9 mouse cellular contexts compared by ENCODE assay signal in genomic region chr10:127748847-127749612, GRCm38 (mm10). TPM values are rescaled to one million over a fixed set of nuclear protein-coding genes. Genes with fewer than 3 reads are reported as not detected.
DNase-seq lines count a peak whose midpoint lies in the region; ATAC-seq lines count a peak whose summit lies in the region.
"Had no signal": no experiment of that assay in that cellular context is flagged by ENCODE, and none has a peak within 500 bp of the region (broad histone marks: within the 10 kb centered on the region; RNA-seq: fewer than 3 reads in every experiment).

No protein-coding gene starts in this region.

- no peak overlapping the region for H3K4me3 ChIP-seq in embryonic facial prominence, embryonic 13.5 days
- no peak overlapping the region for H3K4me3 ChIP-seq in intestine, embryonic 16.5 days (ENCODE audit: low read length)
- H3K4me3 ChIP-seq in liver, embryonic 16.5 days (ENCODE audit: low read depth, low read length) = peak overlapping the region; percentile 23

- H3K4me2 ChIP-seq in embryonic facial prominence, embryonic 13.5 days = 0 out of 2 replicates have a peak overlapping the region, but pooled peaks have one; percentile 41
- H3K4me2 ChIP-seq in intestine, embryonic 16.5 days (ENCODE audit: low read depth, low read length) = peak overlapping the region; percentile 22
- H3K4me2 ChIP-seq in liver, embryonic 16.5 days (ENCODE audit: low read depth, low read length) = peak overlapping the region; percentile 29

- DNase-seq in adrenal gland, adult 2 months = peak; percentile 87
- DNase-seq in yolk sac, embryonic 10.5 days (ENCODE audit: low spot score) = peak; percentile 72
- DNase-seq in layer of hippocampus, postnatal 14 days (ENCODE audit: low spot score in 2 of 2) = no peak

- 7% methylated on average over 8 of the region's 8 CpGs for WGBS in embryonic facial prominence, embryonic 13.5 days
- 12% methylated on average over 8 of the region's 8 CpGs for WGBS in intestine, embryonic 16.5 days
- WGBS in liver, embryonic 16.5 days (ENCODE audit: insufficient replicate concordance) = 7% methylated on average over 8 of the region's 8 CpGs

- H3K27ac ChIP-seq in embryonic facial prominence, embryonic 13.5 days = no peak overlapping the region
- no peak overlapping the region for H3K27ac ChIP-seq in intestine, embryonic 16.5 days (ENCODE audit: low read length)
- H3K27ac ChIP-seq in liver, embryonic 16.5 days (ENCODE audit: low read length) = peak overlapping the region; percentile 73

- no peaks in the 10 kb centered on the region for H3K27me3 ChIP-seq in embryonic facial prominence, embryonic 13.5 days
- no peaks in the 10 kb centered on the region for H3K27me3 ChIP-seq in intestine, embryonic 16.5 days (replicated peaks; ENCODE audit: control insufficient read depth, insufficient read depth, low read length)
- H3K27me3 ChIP-seq in liver, embryonic 16.5 days (ENCODE audit: control insufficient read depth, insufficient read depth, low read depth, low read length) = no peaks in the 10 kb centered on the region

- ATAC-seq in embryonic facial prominence, embryonic 13.5 days (ENCODE audit: insufficient number of reproducible peaks, insufficient read depth, low FRiP score, low TSS enrichment, low read depth) = no peak
- ATAC-seq in intestine, embryonic 16.5 days = peak; percentile 62
- ATAC-seq in liver, embryonic 16.5 days (ENCODE audit: low read depth) = peak; percentile 76
- no peak for ATAC-seq in CD4-positive, CD25-positive, alpha-beta regulatory T cell, adult 4 months
- ATAC-seq in cerebellum, adult (ENCODE audit: insufficient number of reproducible peaks, low FRiP score, low TSS enrichment) = no peak

- H3K9ac ChIP-seq in embryonic facial prominence, embryonic 13.5 days = no peak overlapping the region
- no peak overlapping the region; the same call in 1 of the 2 replicates for H3K9ac ChIP-seq in intestine, embryonic 16.5 days (ENCODE audit: low read depth, low read length)
- no peak overlapping the region for H3K9ac ChIP-seq in liver, embryonic 16.5 days (ENCODE audit: low read depth, low read length)

- peaks cover 14% of the 10 kb centered on the region for H3K4me1 ChIP-seq in embryonic facial prominence, embryonic 13.5 days
- peaks cover 11% of the 10 kb centered on the region for H3K4me1 ChIP-seq in intestine, embryonic 16.5 days (ENCODE audit: control insufficient read depth, insufficient read depth, low read length)
- peaks cover 3% of the 10 kb centered on the region for H3K4me1 ChIP-seq in liver, embryonic 16.5 days (ENCODE audit: control insufficient read depth, low read depth, low read length)

- no peaks in the 10 kb centered on the region for H3K9me3 ChIP-seq in embryonic facial prominence, embryonic 13.5 days
- no peaks in the 10 kb centered on the region for H3K9me3 ChIP-seq in intestine, embryonic 16.5 days (ENCODE audit: control insufficient read depth, low read length)
- H3K9me3 ChIP-seq in liver, embryonic 16.5 days (replicated peaks; ENCODE audit: control insufficient read depth, low read length) = no peaks in the 10 kb centered on the region

- H3K36me3 ChIP-seq in embryonic facial prominence, embryonic 13.5 days = peaks cover 36% of the 10 kb centered on the region
- peaks cover 10% of the 10 kb centered on the region for H3K36me3 ChIP-seq in intestine, embryonic 16.5 days (ENCODE audit: control insufficient read depth, insufficient read depth, low read length)
- peaks cover 9% of the 10 kb centered on the region for H3K36me3 ChIP-seq in liver, embryonic 16.5 days (ENCODE audit: control insufficient read depth, insufficient read depth)

RNA-seq across cellular contexts. Expression of gene Gpr182, which starts 2.5 kb away (rescaled TPM):
- 1 to 10 TPM; 8.2 to 8.5 TPM for total RNA-seq in adrenal gland, adult 2 months (2021)
- 18.5 and 21.0 TPM in 2 replicates for polyA plus RNA-seq in adrenal gland, adult 2 months (2012; rRNA removed)
- polyA plus RNA-seq in embryonic facial prominence, embryonic 13.5 days (2015; fragmentation: Nextera tagmentation; extraction: Ambion mirVana) = 0.90 and 1.2 TPM in 2 replicates
- polyA plus RNA-seq in intestine, embryonic 16.5 days (2015; fragmentation: Nextera tagmentation; extraction: Ambion mirVana) = 2.1 and 2.2 TPM in 2 replicates
- 13.4 and 15.6 TPM in 2 replicates for polyA plus RNA-seq in liver, embryonic 16.5 days (2015; fragmentation: Nextera tagmentation; extraction: Ambion mirVana)
- polyA plus RNA-seq in CD4-positive, CD25-positive, alpha-beta regulatory T cell, adult 4 months (2017; shearing (Covaris generic)) = under 1 TPM in 1 of 2 experiments, not detected in 1; 0.29 TPM
- 1 to 10 TPM; 1.6 TPM for total RNA-seq in layer of hippocampus, postnatal 14 days (2021)

RNA-seq across cellular contexts. Expression of gene Zbtb39, which starts 9.7 kb away (rescaled TPM):
- 10 to 100 TPM; 11.0 to 11.8 TPM for total RNA-seq in adrenal gland, adult 2 months (2021)
- polyA plus RNA-seq in adrenal gland, adult 2 months (2012; rRNA removed) = 5.6 and 5.8 TPM in 2 replicates
- polyA plus RNA-seq in embryonic facial prominence, embryonic 13.5 days (2015; fragmentation: Nextera tagmentation; extraction: Ambion mirVana) = 3.7 TPM in 2 replicates
- 1.6 TPM in 2 replicates for polyA plus RNA-seq in intestine, embryonic 16.5 days (2015; fragmentation: Nextera tagmentation; extraction: Ambion mirVana)
- polyA plus RNA-seq in liver, embryonic 16.5 days (2015; fragmentation: Nextera tagmentation; extraction: Ambion mirVana) = 0.69 and 0.70 TPM in 2 replicates
- under 1 TPM; 0.57 to 0.81 TPM for polyA plus RNA-seq in CD4-positive, CD25-positive, alpha-beta regulatory T cell, adult 4 months (2017; shearing (Covaris generic))
- total RNA-seq in layer of hippocampus, postnatal 14 days (2021) = 1 to 10 TPM; 9.1 to 9.5 TPM

RNA-seq across cellular contexts. Expression of gene Rdh1, which starts 10.5 kb away (rescaled TPM):
- total RNA-seq in adrenal gland, adult 2 months (2021) = 1 to 10 TPM in 1 of 2 experiments, under 1 TPM in 1; 0.41 to 1.5 TPM
- 0.98 and 1.4 TPM in 2 replicates for polyA plus RNA-seq in adrenal gland, adult 2 months (2012; rRNA removed)
- polyA plus RNA-seq in embryonic facial prominence, embryonic 13.5 days (2015; fragmentation: Nextera tagmentation; extraction: Ambion mirVana) = 0.06 TPM in 1 of 2 replicates, not detected in the other
- polyA plus RNA-seq in intestine, embryonic 16.5 days (2015; fragmentation: Nextera tagmentation; extraction: Ambion mirVana) = 0.05 TPM in 2 replicates
- 0.12 and 0.20 TPM in 2 replicates for polyA plus RNA-seq in liver, embryonic 16.5 days (2015; fragmentation: Nextera tagmentation; extraction: Ambion mirVana)
- polyA plus RNA-seq in CD4-positive, CD25-positive, alpha-beta regulatory T cell, adult 4 months (2017; shearing (Covaris generic)) = under 1 TPM in 1 of 2 experiments, not detected in 1; 0.27 TPM
- under 1 TPM; 0.09 to 0.24 TPM for total RNA-seq in layer of hippocampus, postnatal 14 days (2021)
- polyA plus RNA-seq: limb, embryonic 11.5 days had no signal

RNA-seq across cellular contexts. Expression of gene Rdh16f1, which starts 10.6 kb away (rescaled TPM):
- total RNA-seq in adrenal gland, adult 2 months (2021) = 1 to 10 TPM; 1.1 to 2.9 TPM
- 1.5 TPM in 2 replicates for polyA plus RNA-seq in adrenal gland, adult 2 months (2012; rRNA removed)
- polyA plus RNA-seq in embryonic facial prominence, embryonic 13.5 days (2015; fragmentation: Nextera tagmentation; extraction: Ambion mirVana) = not detected in 2 replicates
- polyA plus RNA-seq in intestine, embryonic 16.5 days (2015; fragmentation: Nextera tagmentation; extraction: Ambion mirVana) = 0.17 TPM in 1 of 2 replicates, not detected in the other
- 0.14 and 0.25 TPM in 2 replicates for polyA plus RNA-seq in liver, embryonic 16.5 days (2015; fragmentation: Nextera tagmentation; extraction: Ambion mirVana)
- under 1 TPM in 1 of 2 experiments, not detected in 1; 0.40 TPM for polyA plus RNA-seq in CD4-positive, CD25-positive, alpha-beta regulatory T cell, adult 4 months (2017; shearing (Covaris generic))
- total RNA-seq in layer of hippocampus, postnatal 14 days (2021) = under 1 TPM; 0.25 to 0.76 TPM
- polyA plus RNA-seq: limb, embryonic 11.5 days had no signal

RNA-seq across cellular contexts. Expression of gene Tac2, which starts 24.8 kb away (rescaled TPM):
- total RNA-seq in adrenal gland, adult 2 months (2021) = not detected
- 0.18 and 0.38 TPM in 2 replicates for polyA plus RNA-seq in adrenal gland, adult 2 months (2012; rRNA removed)
- polyA plus RNA-seq in embryonic facial prominence, embryonic 13.5 days (2015; fragmentation: Nextera tagmentation; extraction: Ambion mirVana) = 0.55 TPM in 1 of 2 replicates, not detected in the other
- polyA plus RNA-seq in intestine, embryonic 16.5 days (2015; fragmentation: Nextera tagmentation; extraction: Ambion mirVana) = 1.3 and 2.2 TPM in 2 replicates
- 11.3 and 13.1 TPM in 2 replicates for polyA plus RNA-seq in liver, embryonic 16.5 days (2015; fragmentation: Nextera tagmentation; extraction: Ambion mirVana)
- not detected for polyA plus RNA-seq in CD4-positive, CD25-positive, alpha-beta regulatory T cell, adult 4 months (2017; shearing (Covaris generic))
- total RNA-seq in layer of hippocampus, postnatal 14 days (2021) = 1 to 10 TPM; 5.2 to 6.3 TPM

Comparison
In these comparisons a context has a peak if more than half of its experiments do, and no peak if none do; other contexts are left out.
1. DNase-seq: peak in adrenal gland, adult 2 months (single experiment) and yolk sac, embryonic 10.5 days (single experiment); none in layer of hippocampus, postnatal 14 days (0 of 2).
2. ATAC-seq: peak in intestine, embryonic 16.5 days (single experiment) and liver, embryonic 16.5 days (single experiment); none in embryonic facial prominence, embryonic 13.5 days (single experiment), CD4-positive, CD25-positive, alpha-beta regulatory T cell, adult 4 months (single experiment) and cerebellum, adult (single experiment).
3. Peak in every context shown above with its lines, with median percentiles within 50 percentile points of each other: H3K4me2 ChIP-seq.